Mouse (Mus musculus): ENCODE measurements around the gene Kazald1.

Kazald1 gene

DNA sequence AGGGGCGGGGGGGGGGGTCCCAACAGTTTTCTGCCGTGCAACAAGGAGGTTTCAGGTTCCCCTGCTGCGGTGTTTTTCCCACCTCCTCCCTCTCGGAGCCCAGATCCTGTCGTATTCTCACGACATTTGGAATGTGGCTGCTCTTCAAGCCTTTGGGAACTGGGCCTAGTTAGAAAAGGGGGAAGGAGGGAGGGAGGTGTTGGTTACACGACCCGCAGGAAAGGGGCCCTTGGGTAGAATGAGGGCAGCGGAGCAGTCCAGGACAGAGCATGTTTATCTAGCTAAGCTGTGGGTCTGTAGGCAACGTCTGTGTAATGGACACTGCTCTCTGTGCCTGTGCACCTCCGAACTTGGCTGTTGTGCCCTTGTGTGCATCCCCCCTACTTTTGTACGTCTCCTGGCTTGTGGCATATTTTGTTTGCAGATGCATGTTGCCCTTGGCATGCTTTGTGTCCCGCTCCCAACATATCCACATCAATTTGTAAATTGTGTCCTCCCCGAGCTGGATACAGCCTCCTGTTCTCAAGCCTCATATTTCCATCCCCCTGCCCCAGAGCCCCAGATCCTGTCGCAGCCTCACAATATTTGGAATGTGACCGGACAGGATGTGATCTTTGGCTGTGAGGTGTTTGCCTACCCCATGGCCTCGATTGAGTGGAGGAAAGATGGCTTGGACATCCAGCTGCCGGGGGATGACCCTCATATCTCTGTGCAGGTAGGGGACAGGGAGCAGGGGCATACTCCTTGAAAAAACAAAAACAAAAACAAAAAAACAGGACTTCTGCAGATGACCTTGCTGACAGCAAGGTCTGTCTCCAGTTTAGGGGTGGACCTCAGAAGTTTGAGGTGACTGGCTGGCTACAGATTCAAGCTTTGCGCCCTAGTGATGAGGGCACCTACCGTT lies 3.0 kb downstream of the Kazald1 start:
- DNase-seq (ENCODE audit: low spot score in 2 of 2), result no peak

DNA sequence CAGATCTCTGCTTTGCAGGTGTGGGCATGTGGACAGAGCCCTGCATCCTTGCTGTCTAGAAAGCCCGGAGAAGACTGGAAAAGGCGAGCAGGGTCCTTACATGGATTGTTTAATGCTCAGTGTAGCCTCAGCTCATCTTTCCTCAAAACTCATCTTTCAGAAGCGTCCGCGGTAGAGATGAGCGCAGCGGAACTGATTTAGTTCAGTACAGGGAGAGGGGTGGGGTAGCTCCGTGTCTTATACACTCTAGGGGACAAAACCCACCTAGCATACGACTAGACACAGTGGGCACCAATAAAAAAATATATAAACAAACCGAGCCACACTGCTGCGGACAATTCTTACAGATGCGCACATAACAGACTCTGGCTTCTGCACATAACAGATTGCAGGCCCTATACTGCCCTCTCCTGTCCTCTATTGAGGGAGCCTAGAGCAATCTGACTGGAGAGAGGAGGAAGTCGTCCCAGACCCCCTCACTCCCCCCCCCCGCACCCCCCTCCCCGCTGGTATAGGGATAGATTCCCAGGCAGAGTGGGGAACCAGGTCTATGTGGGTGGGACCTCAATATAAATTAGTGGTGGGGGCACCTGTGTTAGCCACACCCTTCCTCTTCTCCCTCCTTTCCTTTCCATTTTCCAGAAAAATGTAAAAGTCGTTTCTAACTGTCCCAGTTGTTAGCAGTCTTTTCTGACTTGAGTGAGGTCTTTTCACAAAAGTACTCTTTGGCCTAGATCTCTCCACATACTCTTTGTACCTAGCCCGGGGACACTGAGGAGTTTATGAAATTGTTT lies 4.1 kb downstream of the Kazald1 start:
- no peak for DNase-seq (ENCODE audit: low spot score in 2 of 2)

DNA sequence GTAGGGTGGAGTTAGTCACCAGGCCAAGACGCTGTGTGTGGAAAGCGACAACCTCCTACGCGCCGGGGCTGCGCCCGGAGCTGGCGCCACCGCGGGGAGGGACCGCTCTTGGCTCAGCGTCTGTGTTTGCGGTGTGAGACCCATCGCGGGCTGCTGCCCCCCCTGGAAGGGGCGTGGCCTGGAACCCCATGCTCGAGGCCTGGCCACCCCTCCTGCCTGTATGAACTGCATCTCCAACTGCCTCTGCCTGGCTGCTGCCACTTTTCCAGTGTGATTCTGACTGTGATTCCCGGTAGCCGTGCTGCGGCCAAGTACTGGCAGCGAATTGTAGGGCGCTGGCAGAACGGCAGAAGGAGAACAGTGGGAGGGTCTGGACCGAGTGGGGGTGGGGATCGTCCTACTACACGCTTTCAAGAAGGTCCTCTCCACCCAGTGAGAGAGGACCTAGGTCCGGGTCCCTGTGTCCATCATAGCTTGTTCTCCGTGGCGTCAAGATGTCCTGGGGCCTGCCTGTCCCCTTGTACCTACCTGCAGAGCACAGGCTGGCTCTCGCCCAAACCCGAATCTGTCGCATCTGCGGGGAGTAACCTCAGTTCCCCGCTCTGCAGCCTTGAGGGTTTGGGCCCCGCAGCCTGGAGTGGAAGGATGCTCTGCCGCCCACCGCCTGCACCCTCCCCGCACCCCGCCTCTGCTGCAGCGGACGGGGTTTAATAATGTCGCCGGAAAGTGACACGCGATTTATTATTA lies 4.9 kb downstream of the Kazald1 start:
- peak in 1 of 2 experiments; percentile 29 for DNase-seq (ENCODE audit: low spot score in 2 of 2)

DNA sequence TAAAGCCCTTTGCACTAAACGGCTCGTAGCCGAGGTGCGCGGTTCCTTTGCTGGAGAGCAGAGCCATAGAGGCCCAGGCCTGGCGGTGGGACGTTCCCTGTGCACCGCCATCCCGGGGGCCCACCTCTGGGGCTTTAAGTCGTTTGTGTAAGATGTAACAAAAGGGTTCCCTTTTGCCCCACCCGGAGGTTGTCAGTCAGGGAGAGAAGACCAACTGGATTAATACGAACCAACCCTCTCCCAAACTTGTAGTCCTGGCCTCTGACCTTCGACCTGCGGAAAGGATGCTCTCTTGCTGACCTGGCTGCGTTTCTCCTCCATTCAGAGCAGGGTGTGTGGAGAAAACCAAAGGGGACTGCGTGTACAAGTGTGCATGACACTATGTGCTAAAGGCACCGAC lies 5.7 kb downstream of the Kazald1 start:
- DNase-seq (ENCODE audit: low spot score in 2 of 2), result no peak

DNA sequence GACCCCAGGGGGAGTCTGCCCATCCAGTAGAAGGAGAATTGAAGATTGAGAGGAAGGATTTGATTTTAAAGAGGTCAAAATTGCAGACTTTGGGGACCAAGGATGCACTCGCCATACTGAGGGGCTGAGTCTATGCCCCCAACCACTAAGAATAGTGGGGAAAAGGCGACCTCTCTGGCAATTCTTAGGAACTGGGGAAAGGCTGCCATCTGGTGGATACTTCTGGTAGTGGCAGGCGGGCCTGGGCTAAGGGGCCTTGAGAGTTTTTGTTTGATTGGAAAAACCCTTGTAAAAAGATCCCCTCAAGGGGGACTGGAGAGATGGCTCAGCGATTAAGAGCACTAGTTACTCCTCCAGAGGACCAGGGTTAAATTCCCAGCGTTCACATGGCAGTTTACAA lies 6.2 kb downstream of the Kazald1 start:
- peak; percentile 45 to 76 for DNase-seq (ENCODE audit: low spot score in 2 of 2)

- peak in 1 of 2 experiments; percentile 69 for DNase-seq (ENCODE audit: low spot score in 2 of 2)
These were observed 7.0 kb downstream of the Kazald1 start for GRCm38 (mm10) chr19:45081841-45082550.

GRCm38 (mm10) chr19:45097868-45098267 lies 22.8 kb downstream of the Kazald1 start:
- peak in 1 of 2 experiments; percentile 59 for DNase-seq (ENCODE audit: low spot score in 2 of 2)

GRCm38 (mm10) chr19:45100486-45101270 lies 25.6 kb downstream of the Kazald1 start:
- no peak for DNase-seq (ENCODE audit: low spot score in 2 of 2)

DNA sequence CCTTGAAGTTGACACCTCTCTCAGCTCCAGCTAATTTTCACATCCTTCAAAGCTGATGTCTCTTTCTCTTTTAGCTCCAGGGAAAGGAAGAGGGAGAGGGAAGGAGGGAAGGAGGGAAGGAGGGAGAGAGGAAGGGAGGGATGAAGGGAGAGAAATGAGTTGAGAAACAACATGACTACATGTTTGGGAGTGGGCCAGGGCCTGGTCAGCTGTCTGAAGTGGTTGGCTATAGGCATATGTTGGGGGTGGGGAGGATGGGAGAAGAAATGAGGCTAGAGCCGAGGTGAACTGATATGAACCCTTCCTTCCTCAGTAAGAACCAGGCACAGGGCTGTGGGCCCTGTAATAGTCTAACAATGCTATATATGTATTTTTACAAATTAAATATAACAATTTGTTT lies 30.6 kb downstream of the Kazald1 start:
- no peak for DNase-seq (ENCODE audit: low spot score in 2 of 2)

GRCm38 (mm10) chr19:45106689-45107088 lies 31.6 kb downstream of the Kazald1 start:
- no peak for DNase-seq (ENCODE audit: low spot score in 2 of 2)

GRCm38 (mm10) chr19:45110681-45111080 lies 35.6 kb downstream of the Kazald1 start:
- DNase-seq (ENCODE audit: low spot score in 2 of 2), result no peak

GRCm38 (mm10) chr19:45112444-45112843 lies 37.4 kb downstream of the Kazald1 start:
- peak in 1 of 2 experiments; percentile 14 for DNase-seq (ENCODE audit: low spot score in 2 of 2)

DNA sequence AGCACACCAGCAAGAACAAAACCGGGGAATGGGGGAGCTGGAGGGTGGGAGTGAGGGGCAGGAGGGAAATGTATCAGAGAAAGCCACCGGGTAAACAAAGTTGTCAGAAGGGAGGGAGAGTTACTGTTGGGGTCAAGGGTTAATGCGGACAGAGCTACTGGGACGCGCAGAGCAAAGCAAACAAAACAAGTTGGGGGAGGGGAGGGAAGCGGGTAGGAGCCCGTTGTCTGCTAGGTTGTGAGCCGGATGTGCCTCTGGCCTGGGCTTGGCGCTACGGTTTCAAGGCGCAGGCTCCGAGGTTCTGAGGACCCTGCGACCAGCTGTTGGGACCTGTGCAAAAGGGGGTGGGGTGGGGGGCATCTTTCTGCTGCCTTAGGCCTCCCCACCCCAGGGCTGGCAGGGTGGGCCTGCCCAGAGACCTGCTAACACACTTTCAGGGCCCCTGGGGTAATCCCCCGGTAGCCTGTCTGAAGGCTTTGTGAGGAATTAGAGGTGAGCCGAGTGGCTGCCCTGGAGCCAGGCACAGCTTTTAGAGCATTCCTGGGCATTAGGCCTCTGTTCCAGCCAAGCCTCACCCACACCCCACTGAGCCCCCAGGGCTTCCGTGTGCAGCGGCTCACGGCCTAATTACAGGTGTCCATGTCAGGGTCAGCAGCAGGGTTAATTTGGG lies 38.9 kb downstream of the Kazald1 start:
- DNase-seq (ENCODE audit: low spot score in 2 of 2), result no peak

DNA sequence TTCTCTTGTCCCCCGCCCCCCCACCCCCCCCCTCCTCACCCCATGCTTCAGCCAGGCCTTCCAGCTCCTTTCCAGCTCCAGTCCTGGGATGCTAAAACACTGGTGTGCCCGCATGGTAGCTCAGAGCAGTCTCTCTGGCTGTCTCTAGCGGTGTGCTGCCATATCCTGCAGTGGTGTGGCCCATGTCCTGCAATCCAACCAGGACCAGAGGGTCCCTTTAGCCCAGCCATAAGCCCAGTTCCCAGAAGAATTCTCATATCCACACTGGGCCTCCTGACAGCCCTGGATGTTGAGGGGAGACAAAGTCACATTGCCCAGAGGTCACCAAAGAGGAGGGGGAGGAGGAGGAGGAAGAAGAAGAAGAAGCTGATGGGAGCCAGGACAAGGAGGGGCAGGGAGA lies 39.7 kb downstream of the Kazald1 start:
- DNase-seq (ENCODE audit: low spot score in 2 of 2), result no peak

DNA sequence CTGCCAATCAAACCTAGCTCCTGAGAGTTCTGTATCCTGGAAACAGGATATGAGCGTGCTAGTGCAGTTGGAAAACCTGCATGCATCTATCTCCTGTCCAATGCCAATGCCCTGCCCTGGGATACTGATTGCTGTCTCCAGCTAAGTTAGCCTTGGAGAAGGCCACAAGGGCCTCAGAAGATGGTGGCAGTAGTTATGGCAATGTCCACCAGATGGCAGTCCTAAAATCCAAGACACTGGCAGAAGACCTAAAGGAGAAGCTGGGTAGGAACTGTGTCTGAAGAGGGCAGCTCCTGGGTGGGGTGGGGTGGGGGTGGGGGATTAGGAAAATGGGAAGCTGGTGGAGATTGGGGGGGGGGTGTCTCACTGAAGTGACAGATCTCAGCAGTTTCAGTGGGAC lies 41.8 kb downstream of the Kazald1 start:
- DNase-seq (ENCODE audit: low spot score in 2 of 2), result no peak

Data from thymus, postnatal 10 days (tissue).